8 mouse cellular contexts compared by ENCODE assay signal in genomic region chr17:51812942-51813783, GRCm38 (mm10). TPM values are rescaled to one million over a fixed set of nuclear protein-coding genes. Genes with fewer than 3 reads are reported as not detected.
DNase-seq lines count a peak whose midpoint lies in the region; ATAC-seq and TF ChIP-seq lines count a peak whose summit lies in the region.

No protein-coding gene starts in this region.

- H3K4me1 ChIP-seq in intestine, embryonic 16.5 days (ENCODE audit: control insufficient read depth, insufficient read depth, low read length) = peaks cover 3% of the 10 kb centered on the region; the same call in 1 of the 2 replicates
- peaks cover 5% of the 10 kb centered on the region; the same call in 1 of the 2 replicates for H3K4me1 ChIP-seq in liver, postnatal 0 days (ENCODE audit: insufficient read depth)
- peaks cover 33% of the 10 kb centered on the region for H3K4me1 ChIP-seq in neural tube, embryonic 13.5 days (replicated peaks)

- peak; percentile 62 to 71 for DNase-seq in right cerebral cortex, postnatal 10 days (ENCODE audit: low spot score in 2 of 2)
- no peak for DNase-seq in right cerebral cortex, adult 18-20 months
- DNase-seq in cerebellum, postnatal 14 days = peak; percentile 82 to 86
- peak; percentile 68 for DNase-seq in gastrocnemius, postnatal 25 days
- peak; percentile 52 for DNase-seq in liver, postnatal 0 days
- peak; percentile 41 for DNase-seq in testis, postnatal 14 days (ENCODE audit: low spot score)

- WGBS in intestine, embryonic 16.5 days = 1% methylated on average over 98 of the region's 115 CpGs
- WGBS in liver, postnatal 0 days (ENCODE audit: insufficient replicate concordance) = under 1% methylated on average over 65 of the region's 115 CpGs
- under 1% methylated on average over 98 of the region's 115 CpGs for WGBS in neural tube, embryonic 13.5 days

- no peak for TF ChIP-seq CTCF in liver, postnatal 0 days (IDR thresholded peaks at IDR 0.05; ENCODE audit: low read depth)

- TF ChIP-seq EP300 in liver, postnatal 0 days (IDR thresholded peaks at IDR 0.05; ENCODE audit: low read depth) = no peak

- ATAC-seq in intestine, embryonic 16.5 days = peak; percentile 88
- peak; percentile 64 for ATAC-seq in liver, postnatal 0 days
- peak; percentile 90 for ATAC-seq in neural tube, embryonic 13.5 days (ENCODE audit: low read depth)

- H3K4me3 ChIP-seq in intestine, embryonic 16.5 days (ENCODE audit: low read length) = peak overlapping the region; percentile 78
- H3K4me3 ChIP-seq in liver, postnatal 0 days (ENCODE audit: low read depth, low read length) = peak overlapping the region; percentile 69
- peak overlapping the region; percentile 80 for H3K4me3 ChIP-seq in neural tube, embryonic 13.5 days

- H3K9me3 ChIP-seq in intestine, embryonic 16.5 days (ENCODE audit: control insufficient read depth, low read length) = no peaks in the 10 kb centered on the region
- no peaks in the 10 kb centered on the region for H3K9me3 ChIP-seq in liver, postnatal 0 days (ENCODE audit: low read length)
- no peaks in the 10 kb centered on the region for H3K9me3 ChIP-seq in neural tube, embryonic 13.5 days

- no peaks in the 10 kb centered on the region for H3K36me3 ChIP-seq in intestine, embryonic 16.5 days (ENCODE audit: control insufficient read depth, insufficient read depth, low read length)
- H3K36me3 ChIP-seq in liver, postnatal 0 days (replicated peaks; ENCODE audit: insufficient read depth, low read length) = no peaks in the 10 kb centered on the region
- peaks cover 3% of the 10 kb centered on the region; the same call in 1 of the 2 replicates for H3K36me3 ChIP-seq in neural tube, embryonic 13.5 days

- no peaks in the 10 kb centered on the region; the same call in 1 of the 2 replicates for H3K27me3 ChIP-seq in intestine, embryonic 16.5 days (replicated peaks; ENCODE audit: control insufficient read depth, insufficient read depth, low read length)
- peaks cover 32% of the 10 kb centered on the region for H3K27me3 ChIP-seq in liver, postnatal 0 days (ENCODE audit: insufficient read depth, low read length)
- H3K27me3 ChIP-seq in neural tube, embryonic 13.5 days = no peaks in the 10 kb centered on the region

- peak overlapping the region; percentile 71 for H3K9ac ChIP-seq in intestine, embryonic 16.5 days (ENCODE audit: low read depth, low read length)
- peak overlapping the region; percentile 64 for H3K9ac ChIP-seq in liver, postnatal 0 days (replicated peaks)
- peak overlapping the region; percentile 91 for H3K9ac ChIP-seq in neural tube, embryonic 13.5 days

- H3K27ac ChIP-seq in intestine, embryonic 16.5 days (ENCODE audit: low read length) = peak overlapping the region; percentile 41; the same call in 1 of the 2 replicates
- H3K27ac ChIP-seq in liver, postnatal 0 days (ENCODE audit: low read depth) = peak overlapping the region; percentile 60
- H3K27ac ChIP-seq in neural tube, embryonic 13.5 days (replicated peaks) = peak overlapping the region; percentile 97

- H3K4me2 ChIP-seq in intestine, embryonic 16.5 days (ENCODE audit: low read depth, low read length) = peak overlapping the region; percentile 98
- H3K4me2 ChIP-seq in liver, postnatal 0 days (ENCODE audit: low read depth, low read length) = peak overlapping the region; percentile 89
- peak overlapping the region; percentile 70 for H3K4me2 ChIP-seq in neural tube, embryonic 13.5 days

RNA-seq across cellular contexts. Expression of gene Satb1, which starts 19.9 kb away (rescaled TPM):
- 10 to 100 TPM; 64.0 to 78.8 TPM for total RNA-seq in gastrocnemius, postnatal 25 days (2021)
- polyA plus RNA-seq in intestine, embryonic 16.5 days (2015; fragmentation: Nextera tagmentation; extraction: Ambion mirVana) = 2.6 and 3.3 TPM in 2 replicates
- polyA plus RNA-seq in liver, postnatal 0 days (2015; fragmentation: Nextera tagmentation; extraction: Ambion mirVana) = 1.1 and 1.5 TPM in 2 replicates
- 29.3 and 32.2 TPM in 2 replicates for polyA plus RNA-seq in neural tube, embryonic 13.5 days (2015; fragmentation: Nextera tagmentation; extraction: Ambion mirVana)

Comparison
In these comparisons a context has a peak if more than half of its experiments do, and no peak if none do; other contexts are left out.
1. H3K27ac ChIP-seq: peak in every context shown above with its lines; median percentile 97 in neural tube, embryonic 13.5 days; 60 in liver, postnatal 0 days; 41 in intestine, embryonic 16.5 days.